Mouse (Mus musculus) embryonic fibroblast, embryonic 13.5 days (primary cell): Measurements from ENCODE around the gene Meig1. TPM values are rescaled to one million over a fixed set of nuclear protein-coding genes. Genes with fewer than 3 reads are reported as not detected.

Experiments
- H3K27ac ChIP-seq: 2 replicates; pipeline ENCODE4 v1.5.1; 2012; ENCODE audit warnings: low read length, control low read depth, inconsistent platforms; ENCODE audit not compliant: insufficient read depth
- H3K4me1 ChIP-seq: 2 replicates; pipeline ENCODE4 v1.6.1; 2011; ENCODE audit warnings: low read length; ENCODE audit not compliant: control insufficient read depth, insufficient read depth
- H3K4me3 ChIP-seq: 2 replicates; pipeline ENCODE4 v1.5.1; 2011; ENCODE audit warnings: mild to moderate bottlenecking, control low read depth, low read length; ENCODE audit not compliant: insufficient read depth
- CTCF ChIP-seq: IDR thresholded peaks from 2 replicates; pipeline ENCODE4 v1.5.1; 2011; ENCODE audit warnings: mild to moderate bottlenecking, control low read depth, low read length, moderate library complexity, borderline replicate concordance; ENCODE audit not compliant: insufficient read depth
- POLR2A ChIP-seq: IDR thresholded peaks from 2 replicates; pipeline ENCODE4 v1.6.1; 2011; ENCODE audit warnings: low read depth, mild to moderate bottlenecking, control low read depth, low read length, moderate library complexity
- polyA plus RNA-seq: library from polyadenylated mRNA; stranded (reverse); fragments of >200 nt; gene quantifications from 2 replicates; pipeline ENCODE4 v1.2.4, GENCODE M21; 2011; ENCODE audit warnings: low read depth; ENCODE audit not compliant: missing spikeins, insufficient read length

Gene Meig1
- polyA plus RNA-seq, 1 experiment, result not detected

DNA sequence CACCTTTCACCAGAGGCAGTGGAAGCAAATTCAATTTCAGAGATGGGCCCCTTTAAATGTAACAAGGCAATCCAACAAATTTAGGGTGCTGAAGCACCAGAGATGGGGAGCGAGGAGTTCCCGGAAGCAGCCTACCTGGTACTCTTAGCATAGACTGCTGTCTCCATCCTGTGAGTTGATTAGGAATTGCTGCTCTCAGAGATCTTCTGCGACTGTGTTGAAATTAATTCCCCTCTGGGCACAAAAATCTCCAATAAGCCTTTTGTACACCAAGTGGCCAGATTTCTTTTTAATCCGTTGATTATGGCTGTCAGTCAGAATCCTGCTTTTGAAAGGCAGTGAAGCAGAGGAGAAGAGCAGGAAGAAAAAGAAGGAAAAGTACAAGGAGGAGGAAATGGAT lies 57.3 kb downstream of the Meig1 start:
- TF ChIP-seq POLR2A (no peak), CTCF (no peak)
- H3K4me3 ChIP-seq, result no peak overlapping the region
- no peak overlapping the region for H3K27ac ChIP-seq

DNA sequence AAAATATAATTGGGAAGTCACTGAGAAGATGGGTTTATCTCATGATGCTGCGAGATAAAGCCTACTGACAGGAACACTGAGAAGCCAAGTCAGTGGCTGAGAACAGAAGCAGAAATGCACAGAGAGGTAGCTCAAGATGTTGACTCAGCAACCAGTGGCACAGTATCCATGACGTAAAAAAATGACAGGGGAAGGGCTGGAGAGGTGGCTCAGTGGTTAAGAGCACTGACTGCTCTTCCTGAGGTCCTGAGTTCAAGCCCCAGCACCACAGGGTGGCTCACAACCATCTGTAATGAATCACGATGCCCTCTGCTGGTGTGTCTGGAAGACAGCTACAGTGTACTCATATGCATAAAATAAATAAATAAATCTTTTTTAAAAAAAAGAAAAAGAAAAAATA lies 61.4 kb downstream of the Meig1 start:
- TF ChIP-seq CTCF (no peak), POLR2A (no peak)
- Histone ChIP-seq H3K4me3 (no peak overlapping the region), H3K27ac (no peak overlapping the region), H3K4me1 (no peaks in the 10 kb centered on the region)

More for the DNA sequence above, 57.3 kb downstream of the Meig1 start:
- no peaks in the 10 kb centered on the region for H3K4me1 ChIP-seq

Other genes with a start within 250 kb of the Meig1 start
- 34.3 and 36.7 TPM in 2 replicates for gene Nmt2, start 138.4 kb downstream of the Meig1 start, polyA plus RNA-seq
- gene Rpp38, start 90.0 kb downstream of the Meig1 start, polyA plus RNA-seq, result 13.7 and 16.1 TPM in 2 replicates
- gene Acbd7, start 86.5 kb downstream of the Meig1 start, polyA plus RNA-seq, result not detected in 2 replicates
- not detected in 2 replicates for gene Olah, start 25.4 kb downstream of the Meig1 start, polyA plus RNA-seq
- 6.3 and 7.5 TPM in 2 replicates for gene Dclre1c, start 1.5 kb upstream of the Meig1 start, polyA plus RNA-seq
- 4.5 and 8.2 TPM in 2 replicates for gene Suv39h2, start 52.4 kb upstream of the Meig1 start, polyA plus RNA-seq
- gene Gm45902, start 90.1 kb upstream of the Meig1 start, polyA plus RNA-seq, result 3.7 and 4.1 TPM in 2 replicates
- gene Hspa14, start 90.2 kb upstream of the Meig1 start, polyA plus RNA-seq, result 56.4 and 59.9 TPM in 2 replicates
- gene Cdnf, start 90.4 kb upstream of the Meig1 start, polyA plus RNA-seq, result 1.6 TPM in 2 replicates
- gene Fam107b, start 147.8 kb upstream of the Meig1 start, polyA plus RNA-seq, result 28.2 and 34.4 TPM in 2 replicates